Mouse (Mus musculus): ENCODE data around the gene Fbxo34. TPM values are rescaled to one million over a fixed set of nuclear protein-coding genes. Genes with fewer than 3 reads are reported as not detected.

The Fbxo34 gene
- polyA plus RNA-seq (2012) = 19.7 and 20.6 TPM in 2 replicates

GRCm38 (mm10) chr14:47450121-47450520 is at the start of gene Fbxo34:
Gene Fbxo34 (plus strand): TSS chr14:47450421.

GRCm38 (mm10) chr14:47417775-47418665 is 32.2 kb upstream of the Fbxo34 start, which contains the start of gene Dlgap5:
Gene Dlgap5 (minus strand): TSS chr14:47418407.

GRCm38 (mm10) chr14:47570549-47570948 is 120.3 kb downstream of the Fbxo34 start, which contains the start of gene Atg14:
Gene Atg14 (minus strand): TSS chr14:47570649.

Other genes starting within 250 kb of the Fbxo34 start
- gene Wdhd1, start 173.6 kb upstream of the Fbxo34 start, polyA plus RNA-seq (2012) = 6.8 and 7.3 TPM in 2 replicates
- 2.7 and 2.9 TPM in 2 replicates for gene Socs4, start 173.5 kb upstream of the Fbxo34 start, polyA plus RNA-seq (2012)
- gene Mapk1ip1l, start 152.2 kb upstream of the Fbxo34 start, polyA plus RNA-seq (2012) = 87.2 and 98.0 TPM in 2 replicates
- 81.7 and 146 TPM in 2 replicates for gene Lgals3, start 82.7 kb upstream of the Fbxo34 start, polyA plus RNA-seq (2012)
- 8.1 and 8.8 TPM in 2 replicates for gene Dlgap5, start 32.0 kb upstream of the Fbxo34 start, polyA plus RNA-seq (2012)
- gene Atg14, start 120.2 kb downstream of the Fbxo34 start, polyA plus RNA-seq (2012) = 7.7 and 8.8 TPM in 2 replicates
- 2.0 and 3.6 TPM in 2 replicates for gene Ktn1, start 198.0 kb downstream of the Fbxo34 start, polyA plus RNA-seq (2012)